ENCODE assay signal across 22 mouse cellular contexts in the genomic region with DNA sequence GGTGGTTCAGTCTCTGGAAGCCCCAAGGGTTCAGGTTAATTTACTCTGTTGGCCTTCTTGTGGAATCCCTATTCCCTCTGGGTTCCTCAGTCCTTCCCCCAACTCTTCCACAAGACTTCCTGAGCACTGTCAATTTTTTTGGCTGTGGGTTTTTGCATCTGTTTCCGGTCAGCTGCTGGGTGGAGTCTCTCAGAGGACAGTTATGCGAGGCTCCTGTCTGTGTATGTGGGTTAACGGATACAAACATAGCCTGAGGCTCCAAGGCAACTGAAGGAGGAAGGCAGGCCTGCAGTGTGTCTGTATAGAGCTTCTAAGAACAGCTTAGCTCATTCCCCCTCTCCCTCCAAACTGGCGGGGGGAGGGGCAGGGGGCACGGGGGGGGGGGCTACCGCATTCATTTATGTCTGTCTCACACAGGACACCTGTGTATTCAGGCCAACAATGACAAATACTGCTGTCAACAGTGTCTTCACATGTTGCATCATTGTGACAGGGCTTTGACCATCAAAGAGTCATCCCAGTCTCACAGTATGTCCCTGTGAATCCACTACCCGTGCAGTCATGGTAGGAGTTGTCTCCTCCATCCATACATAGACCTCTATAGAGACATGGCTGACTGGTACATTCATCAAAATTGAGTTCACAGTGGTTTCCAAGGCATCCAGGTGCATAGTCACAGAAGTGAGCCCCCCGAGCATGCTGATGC. TPM values are rescaled to one million over a fixed set of nuclear protein-coding genes. Genes with fewer than 3 reads are reported as not detected.
DNase-seq lines count a peak whose midpoint lies in the region; ATAC-seq lines count a peak whose summit lies in the region.
"Had no signal": no experiment of that assay in that cellular context is flagged by ENCODE, and none has a peak within 500 bp of the region (broad histone marks: within the 10 kb centered on the region; RNA-seq: fewer than 3 reads in every experiment).

No protein-coding gene starts in this region.

- H3K27me3 ChIP-seq in heart, embryonic 11.5 days (ENCODE audit: control insufficient read depth, insufficient read depth, low read length) = no peaks in the 10 kb centered on the region
- H3K27me3 ChIP-seq in megakaryocyte, embryonic 14.5 days (replicated peaks) = no peaks in the 10 kb centered on the region
- H3K27me3 ChIP-seq in hindbrain, embryonic 11.5 days (ENCODE audit: control insufficient read depth, insufficient read depth, low read length) = no peaks in the 10 kb centered on the region
- H3K27me3 ChIP-seq: embryonic facial prominence, embryonic 13.5 days had no signal

- peak; percentile 47 for DNase-seq in heart, adult 8-10 months (ENCODE audit: low spot score)
- peak; percentile 94 for DNase-seq in 416B (ENCODE audit: low read depth)
- DNase-seq in hindbrain, embryonic 11.5 days (ENCODE audit: low spot score) = no peak
- no peak for DNase-seq in kidney, postnatal 36 days
- DNase-seq: cerebellum, postnatal 10 days; kidney, adult 9 months; lung, postnatal 14 days; midbrain, embryonic 14.5 days; thymus, postnatal 4 days had no signal

- WGBS in heart, embryonic 11.5 days (ENCODE audit: insufficient replicate concordance) = 59% methylated on average over 8 of the region's 8 CpGs
- 63% methylated on average over 8 of the region's 8 CpGs for WGBS in hindbrain, embryonic 11.5 days

- peaks cover 7% of the 10 kb centered on the region; the same call in 1 of the 2 replicates for H3K36me3 ChIP-seq in heart, embryonic 11.5 days (ENCODE audit: control insufficient read depth, insufficient read depth, low read length)
- H3K36me3 ChIP-seq in megakaryocyte, embryonic 14.5 days (replicated peaks; ENCODE audit: low read length) = peaks cover 9% of the 10 kb centered on the region
- no peaks in the 10 kb centered on the region for H3K36me3 ChIP-seq in hindbrain, embryonic 11.5 days (ENCODE audit: control insufficient read depth, insufficient read depth, low read length)
- H3K36me3 ChIP-seq: G1E had no signal

- ATAC-seq in heart, embryonic 11.5 days (replicated peaks; ENCODE audit: insufficient number of reproducible peaks, low FRiP score, low TSS enrichment) = no peak
- ATAC-seq in granulocyte monocyte progenitor cell, adult 5-6 weeks (replicated peaks; ENCODE audit: poor library complexity, severe bottlenecking) = peak; percentile 84
- ATAC-seq in hindbrain, embryonic 11.5 days (ENCODE audit: low FRiP score) = no peak
- ATAC-seq: hindbrain, postnatal 0 days had no signal

- no peak overlapping the region for H3K4me3 ChIP-seq in heart, embryonic 11.5 days (ENCODE audit: low read depth, low read length)
- H3K4me3 ChIP-seq in megakaryocyte, embryonic 14.5 days (replicated peaks) = peak overlapping the region; percentile 74
- H3K4me3 ChIP-seq in hindbrain, embryonic 11.5 days (ENCODE audit: low read depth, low read length) = no peak overlapping the region
- H3K4me3 ChIP-seq: embryonic facial prominence, embryonic 13.5 days; left cerebral cortex, adult 2 months had no signal

- no peak overlapping the region for H3K27ac ChIP-seq in heart, embryonic 11.5 days (ENCODE audit: low read depth, low read length)
- no peak overlapping the region for H3K27ac ChIP-seq in hindbrain, embryonic 11.5 days (ENCODE audit: low read depth, low read length)
- H3K27ac ChIP-seq: embryonic facial prominence, embryonic 13.5 days; hindbrain, postnatal 0 days; left cerebral cortex, adult 2 months had no signal

- no peak overlapping the region for H3K9ac ChIP-seq in heart, embryonic 11.5 days (ENCODE audit: low read depth, low read length)
- H3K9ac ChIP-seq in hindbrain, embryonic 11.5 days (ENCODE audit: low read depth, low read length) = no peak overlapping the region
- H3K9ac ChIP-seq: embryonic facial prominence, embryonic 13.5 days had no signal

- H3K9me3 ChIP-seq in heart, embryonic 11.5 days (replicated peaks; ENCODE audit: control insufficient read depth, low read length) = no peaks in the 10 kb centered on the region
- H3K9me3 ChIP-seq in megakaryocyte, embryonic 14.5 days = no peaks in the 10 kb centered on the region
- no peaks in the 10 kb centered on the region for H3K9me3 ChIP-seq in hindbrain, embryonic 11.5 days (ENCODE audit: control insufficient read depth, low read length)
- H3K9me3 ChIP-seq: embryonic facial prominence, embryonic 13.5 days had no signal

- H3K4me2 ChIP-seq in heart, embryonic 11.5 days = no peak overlapping the region
- H3K4me2 ChIP-seq in hindbrain, embryonic 11.5 days (replicated peaks; ENCODE audit: low read depth, low read length) = no peak overlapping the region
- H3K4me2 ChIP-seq: embryonic facial prominence, embryonic 13.5 days had no signal

- H3K4me1 ChIP-seq in heart, embryonic 11.5 days (ENCODE audit: control insufficient read depth, insufficient read depth, low read length) = no peaks in the 10 kb centered on the region
- peaks cover 77% of the 10 kb centered on the region for H3K4me1 ChIP-seq in megakaryocyte, embryonic 14.5 days
- no peaks in the 10 kb centered on the region for H3K4me1 ChIP-seq in hindbrain, embryonic 11.5 days (replicated peaks; ENCODE audit: control insufficient read depth, insufficient read depth, low read length)
- H3K4me1 ChIP-seq: embryonic facial prominence, embryonic 13.5 days had no signal

RNA-seq across cellular contexts. Expression of a gene that starts 7.3 kb away (rescaled TPM):
- 10 to 100 TPM; 13.6 to 15.5 (median 14.8) TPM for total RNA-seq in heart, adult 8-10 months (2022)
- polyA plus RNA-seq in heart, embryonic 11.5 days (2014; fragmentation: Nextera tagmentation; extraction: Ambion mirVana) = 104 and 106 TPM in 2 replicates
- total RNA-seq in granulocyte monocyte progenitor cell, adult 5-6 weeks (2014; fragmentation: Nextera tagmentation) = 110 and 113 TPM in 2 replicates
- 68.6 and 72.0 TPM in 2 replicates for total RNA-seq in granulocyte monocyte progenitor cell, adult 5-6 weeks (2017)
- polyA plus RNA-seq in megakaryocyte, embryonic 14.5 days (2012; ENCODE audit: insufficient read depth, low replicate concordance) = 4.4 and 4.8 TPM in 2 replicates
- polyA plus RNA-seq in hindbrain, embryonic 11.5 days (2014; fragmentation: Nextera tagmentation; extraction: Ambion mirVana) = 313 and 337 TPM in 2 replicates
- polyA plus RNA-seq: G1E had no signal

RNA-seq across cellular contexts. Expression of a gene that starts 28.9 kb away (rescaled TPM):
- total RNA-seq in heart, adult 8-10 months (2022) = 10 to 100 TPM; 32.2 to 58.5 (median 41.2) TPM
- polyA plus RNA-seq in heart, embryonic 11.5 days (2014; fragmentation: Nextera tagmentation; extraction: Ambion mirVana) = 4.1 and 5.9 TPM in 2 replicates
- not detected in 2 replicates for total RNA-seq in granulocyte monocyte progenitor cell, adult 5-6 weeks (2014; fragmentation: Nextera tagmentation)
- not detected in 2 replicates for total RNA-seq in granulocyte monocyte progenitor cell, adult 5-6 weeks (2017)
- 0.51 TPM in 1 of 2 replicates, not detected in the other for polyA plus RNA-seq in megakaryocyte, embryonic 14.5 days (2012; ENCODE audit: insufficient read depth, low replicate concordance)
- polyA plus RNA-seq in hindbrain, embryonic 11.5 days (2014; fragmentation: Nextera tagmentation; extraction: Ambion mirVana) = 9.8 and 12.0 TPM in 2 replicates
- total RNA-seq: G1E had no signal
- polyA plus RNA-seq: G1E had no signal

RNA-seq across cellular contexts. Expression of a gene that starts 37.5 kb away (rescaled TPM):
- total RNA-seq in heart, adult 8-10 months (2022) = not detected
- polyA plus RNA-seq in heart, embryonic 11.5 days (2014; fragmentation: Nextera tagmentation; extraction: Ambion mirVana) = not detected in 2 replicates
- not detected in 2 replicates for total RNA-seq in granulocyte monocyte progenitor cell, adult 5-6 weeks (2014; fragmentation: Nextera tagmentation)
- not detected in 2 replicates for total RNA-seq in granulocyte monocyte progenitor cell, adult 5-6 weeks (2017)
- not detected in 2 replicates for polyA plus RNA-seq in megakaryocyte, embryonic 14.5 days (2012; ENCODE audit: insufficient read depth, low replicate concordance)
- not detected in 2 replicates for polyA plus RNA-seq in hindbrain, embryonic 11.5 days (2014; fragmentation: Nextera tagmentation; extraction: Ambion mirVana)
- total RNA-seq: adrenal gland, adult 18-20 months; hindbrain, postnatal 0 days; layer of hippocampus, adult 18-20 months; left cerebral cortex, adult 2 months had no signal
- polyA plus RNA-seq: embryonic facial prominence, embryonic 13.5 days; forebrain, embryonic 11.5 days; G1E; gonadal fat pad, adult 2 months; heart, postnatal 0 days; hindbrain, postnatal 0 days; limb, embryonic 14.5 days; midbrain, embryonic 14.5 days had no signal

RNA-seq across cellular contexts. Expression of a gene that starts 52.3 kb away (rescaled TPM):
- total RNA-seq in heart, adult 8-10 months (2022) = 1 to 10 TPM; 3.7 to 7.0 (median 5.1) TPM
- polyA plus RNA-seq in heart, embryonic 11.5 days (2014; fragmentation: Nextera tagmentation; extraction: Ambion mirVana) = 5.7 and 6.9 TPM in 2 replicates
- 78.9 and 79.9 TPM in 2 replicates for total RNA-seq in granulocyte monocyte progenitor cell, adult 5-6 weeks (2014; fragmentation: Nextera tagmentation)
- 41.0 and 46.8 TPM in 2 replicates for total RNA-seq in granulocyte monocyte progenitor cell, adult 5-6 weeks (2017)
- polyA plus RNA-seq in megakaryocyte, embryonic 14.5 days (2012; ENCODE audit: insufficient read depth, low replicate concordance) = 0.50 and 8.8 TPM in 2 replicates
- 60.7 and 78.3 TPM in 2 replicates for polyA plus RNA-seq in hindbrain, embryonic 11.5 days (2014; fragmentation: Nextera tagmentation; extraction: Ambion mirVana)
- polyA plus RNA-seq: G1E had no signal

Comparison
In these comparisons a context has a peak if more than half of its experiments do, and no peak if none do; other contexts are left out.
1. DNase-seq: peak in heart, adult 8-10 months (single experiment) and 416B (single experiment); none in hindbrain, embryonic 11.5 days (single experiment) and kidney, postnatal 36 days (0 of 2).
2. RNA of a gene that starts 7.3 kb away (polyA plus RNA-seq): 313 to 337 TPM in hindbrain, embryonic 11.5 days and 104 to 106 TPM in heart, embryonic 11.5 days; 4.4 to 4.8 TPM in megakaryocyte, embryonic 14.5 days; every median in the first group is over 10 times any median in the second.